Comparison of ENCODE assay signal across 22 mouse cellular contexts in genomic region chr2:167471585-167471984, GRCm38 (mm10). TPM values are rescaled to one million over a fixed set of nuclear protein-coding genes. Genes with fewer than 3 reads are reported as not detected.
DNase-seq lines count a peak whose midpoint lies in the region; ATAC-seq lines count a peak whose summit lies in the region.
"Had no signal": no experiment of that assay in that cellular context is flagged by ENCODE, and none has a peak within 500 bp of the region (broad histone marks: within the 10 kb centered on the region; RNA-seq: fewer than 3 reads in every experiment).

No protein-coding gene starts in this region.

- H3K4me2 ChIP-seq in heart, embryonic 11.5 days: no peak overlapping the region
- no peak overlapping the region for H3K4me2 ChIP-seq in forebrain, embryonic 11.5 days (ENCODE audit: low read depth, low read length, severe bottlenecking)
- H3K4me2 ChIP-seq: embryonic facial prominence, embryonic 12.5 days; kidney, embryonic 15.5 days; liver, embryonic 12.5 days; lung, embryonic 14.5 days; midbrain, embryonic 12.5 days; neural tube, embryonic 15.5 days had no signal

- H3K4me1 ChIP-seq in heart, embryonic 11.5 days (ENCODE audit: control insufficient read depth, insufficient read depth, low read length): peaks cover 11% of the 10 kb centered on the region
- H3K4me1 ChIP-seq in forebrain, embryonic 11.5 days (replicated peaks; ENCODE audit: control insufficient read depth, insufficient read depth, low read length): peaks cover 8% of the 10 kb centered on the region

- H3K9ac ChIP-seq in heart, embryonic 11.5 days (ENCODE audit: low read depth, low read length): no peak overlapping the region
- no peak overlapping the region for H3K9ac ChIP-seq in forebrain, embryonic 11.5 days (ENCODE audit: low read length)
- H3K9ac ChIP-seq: embryonic facial prominence, embryonic 12.5 days; forebrain, postnatal 0 days; kidney, embryonic 15.5 days; liver, embryonic 12.5 days; lung, embryonic 14.5 days; midbrain, embryonic 12.5 days; neural tube, embryonic 15.5 days had no signal

- WGBS in heart, embryonic 11.5 days (ENCODE audit: insufficient replicate concordance): 87% methylated on average over 6 of the region's 6 CpGs
- 89% methylated on average over 6 of the region's 6 CpGs for WGBS in forebrain, embryonic 11.5 days

- no peak overlapping the region for H3K27ac ChIP-seq in heart, embryonic 11.5 days (ENCODE audit: low read depth, low read length)
- H3K27ac ChIP-seq in forebrain, embryonic 11.5 days (ENCODE audit: low read depth, low read length): no peak overlapping the region
- H3K27ac ChIP-seq: embryonic facial prominence, embryonic 12.5 days; kidney, embryonic 15.5 days; liver, embryonic 12.5 days; macrophage; midbrain, embryonic 12.5 days; neural tube, embryonic 15.5 days had no signal

- DNase-seq in heart, adult 11 months: peak; percentile 95
- DNase-seq in MN1 (ENCODE audit: low spot score): peak; percentile 67
- peak; percentile 96 for DNase-seq in cerebellum, adult 18-20 months
- peak; percentile 96 to 98 for DNase-seq in cerebellum, postnatal 36 days
- DNase-seq in left cerebral cortex, adult 9 months (ENCODE audit: low spot score in 2 of 2): no peak
- DNase-seq in forebrain, embryonic 11.5 days (ENCODE audit: low spot score): no peak
- no peak for DNase-seq in urinary bladder, postnatal 10 days (ENCODE audit: low spot score)
- DNase-seq: adrenal gland, adult 8-10 months; forebrain, postnatal 0 days; layer of hippocampus, postnatal 36 days; lung, embryonic 14.5 days; retina, postnatal 1 day; right cerebral cortex, postnatal 4 days; thymus, postnatal 4 days had no signal

- no peaks in the 10 kb centered on the region for H3K9me3 ChIP-seq in heart, embryonic 11.5 days (replicated peaks; ENCODE audit: control insufficient read depth, low read length)
- H3K9me3 ChIP-seq in forebrain, embryonic 11.5 days (ENCODE audit: control insufficient read depth, low read length): no peaks in the 10 kb centered on the region
- H3K9me3 ChIP-seq: embryonic facial prominence, embryonic 12.5 days; kidney, embryonic 15.5 days; liver, embryonic 12.5 days; midbrain, embryonic 12.5 days; neural tube, embryonic 15.5 days had no signal

- ATAC-seq in heart, embryonic 11.5 days (replicated peaks; ENCODE audit: insufficient number of reproducible peaks, low FRiP score, low TSS enrichment): no peak
- ATAC-seq in forebrain, embryonic 11.5 days (replicated peaks; ENCODE audit: low FRiP score): no peak
- ATAC-seq: forebrain, postnatal 0 days; liver, embryonic 12.5 days had no signal

- no peak overlapping the region for H3K4me3 ChIP-seq in heart, embryonic 11.5 days (ENCODE audit: low read depth, low read length)
- no peak overlapping the region for H3K4me3 ChIP-seq in forebrain, embryonic 11.5 days (ENCODE audit: low read depth, low read length)
- H3K4me3 ChIP-seq: embryonic facial prominence, embryonic 12.5 days; kidney, embryonic 15.5 days; liver, embryonic 12.5 days; midbrain, embryonic 12.5 days; myocyte; neural tube, embryonic 15.5 days had no signal

- H3K36me3 ChIP-seq in heart, embryonic 11.5 days (ENCODE audit: control insufficient read depth, insufficient read depth, low read length): peaks cover 15% of the 10 kb centered on the region
- peaks cover 7% of the 10 kb centered on the region; the same call in 1 of the 2 replicates for H3K36me3 ChIP-seq in forebrain, embryonic 11.5 days (ENCODE audit: control insufficient read depth, insufficient read depth, low read length)

- H3K27me3 ChIP-seq in heart, embryonic 11.5 days (ENCODE audit: control insufficient read depth, insufficient read depth, low read length): no peaks in the 10 kb centered on the region
- no peaks in the 10 kb centered on the region for H3K27me3 ChIP-seq in forebrain, embryonic 11.5 days (ENCODE audit: control insufficient read depth, insufficient read depth, low read length)
- H3K27me3 ChIP-seq: embryonic facial prominence, embryonic 12.5 days; kidney, embryonic 15.5 days; liver, embryonic 12.5 days; midbrain, embryonic 12.5 days; neural tube, embryonic 15.5 days had no signal

RNA-seq across cellular contexts. Expression of gene Rnf114, which starts 20.9 kb away (rescaled TPM):
- polyA plus RNA-seq in heart, embryonic 11.5 days (2014; fragmentation: Nextera tagmentation; extraction: Ambion mirVana): 58.9 and 68.6 TPM in 2 replicates
- 133 and 145 TPM in 2 replicates for polyA plus RNA-seq in forebrain, embryonic 11.5 days (2014; fragmentation: Nextera tagmentation; extraction: Ambion mirVana)

RNA-seq across cellular contexts. Expression of gene Spata2, which starts 21.1 kb away (rescaled TPM):
- polyA plus RNA-seq in heart, embryonic 11.5 days (2014; fragmentation: Nextera tagmentation; extraction: Ambion mirVana): 12.3 and 13.8 TPM in 2 replicates
- polyA plus RNA-seq in forebrain, embryonic 11.5 days (2014; fragmentation: Nextera tagmentation; extraction: Ambion mirVana): 23.0 and 24.1 TPM in 2 replicates

RNA-seq across cellular contexts. Expression of gene Slc9a8, which starts 50.1 kb away (rescaled TPM):
- polyA plus RNA-seq in heart, embryonic 11.5 days (2014; fragmentation: Nextera tagmentation; extraction: Ambion mirVana): 19.9 and 21.6 TPM in 2 replicates
- polyA plus RNA-seq in forebrain, embryonic 11.5 days (2014; fragmentation: Nextera tagmentation; extraction: Ambion mirVana): 23.9 and 24.3 TPM in 2 replicates

Comparison
In these comparisons a context has a peak if more than half of its experiments do, and no peak if none do; other contexts are left out.
1. DNase-seq: peak in heart, adult 11 months (single experiment), MN1 (single experiment), cerebellum, adult 18-20 months (2 of 2) and cerebellum, postnatal 36 days (2 of 2); none in left cerebral cortex, adult 9 months (0 of 2), forebrain, embryonic 11.5 days (single experiment) and urinary bladder, postnatal 10 days (single experiment).